Mouse (Mus musculus): Measurements from ENCODE around the gene Mllt3. TPM values are rescaled to one million over a fixed set of nuclear protein-coding genes. Genes with fewer than 3 reads are reported as not detected.

Mllt3 gene
- polyA plus RNA-seq, 2 experiments = 23.4 to 41.3 TPM

GRCm38 (mm10) chr4:88015261-88015660, 17.9 kb downstream of the Mllt3 start:
- Histone ChIP-seq H3K27me3 (ENCODE audit: control insufficient read depth, insufficient read depth, low read length) (no peaks in the 10 kb centered on the region), H3K4me1 (ENCODE audit: control insufficient read depth, insufficient read depth, low read length) (peaks cover 33% of the 10 kb centered on the region), H3K4me2 (replicated peaks; ENCODE audit: low read depth, low read length, severe bottlenecking) (no peak overlapping the region), H3K27ac (replicated peaks; ENCODE audit: low read depth, low read length) (no peak overlapping the region), H3K4me3 (replicated peaks; ENCODE audit: low read length) (no peak overlapping the region), H3K9me3 (ENCODE audit: control insufficient read depth, low read length) (no peaks in the 10 kb centered on the region), H3K36me3 (ENCODE audit: control insufficient read depth, insufficient read depth, low read length) (no peaks in the 10 kb centered on the region; the same call in 1 of the 2 replicates), H3K9ac (ENCODE audit: low read depth, low read length, severe bottlenecking) (no peak overlapping the region)
- 64% methylated on average over 7 of the region's 7 CpGs for WGBS
- no peak for DNase-seq (ENCODE audit: low spot score)
- no peak for TF ChIP-seq POLR2A (IDR thresholded peaks at IDR 0.05; ENCODE audit: borderline replicate concordance, extremely low read depth, insufficient read depth, insufficient read length)
- no peak for ATAC-seq (ENCODE audit: low FRiP score, low read depth)

GRCm38 (mm10) chr4:88012774-88013173, 20.4 kb downstream of the Mllt3 start:
- H3K4me1 ChIP-seq (ENCODE audit: control insufficient read depth, insufficient read depth, low read length) = peaks cover 31% of the 10 kb centered on the region
- ATAC-seq (ENCODE audit: low FRiP score, low read depth) = no peak
- H3K4me2 ChIP-seq (replicated peaks; ENCODE audit: low read depth, low read length, severe bottlenecking) = no peak overlapping the region

GRCm38 (mm10) chr4:88011870-88012572, 21.1 kb downstream of the Mllt3 start:
- H3K9ac ChIP-seq (ENCODE audit: low read depth, low read length, severe bottlenecking) = no peak overlapping the region
- H3K27ac ChIP-seq (replicated peaks; ENCODE audit: low read depth, low read length) = no peak overlapping the region
- no peaks in the 10 kb centered on the region for H3K27me3 ChIP-seq (ENCODE audit: control insufficient read depth, insufficient read depth, low read length)
- no peak overlapping the region for H3K4me2 ChIP-seq (replicated peaks; ENCODE audit: low read depth, low read length, severe bottlenecking)
- H3K4me3 ChIP-seq (replicated peaks; ENCODE audit: low read length) = no peak overlapping the region
- H3K9me3 ChIP-seq (ENCODE audit: control insufficient read depth, low read length) = no peaks in the 10 kb centered on the region
- 56% methylated on average over 4 of the region's 4 CpGs for WGBS
- TF ChIP-seq POLR2A (IDR thresholded peaks at IDR 0.05; ENCODE audit: borderline replicate concordance, extremely low read depth, insufficient read depth, insufficient read length) = no peak
- peaks cover 4% of the 10 kb centered on the region; the same call in 1 of the 2 replicates for H3K36me3 ChIP-seq (ENCODE audit: control insufficient read depth, insufficient read depth, low read length)
- DNase-seq (ENCODE audit: low spot score) (no peak), ATAC-seq (ENCODE audit: low FRiP score, low read depth) (no peak)
- peaks cover 23% of the 10 kb centered on the region for H3K4me1 ChIP-seq (ENCODE audit: control insufficient read depth, insufficient read depth, low read length)

More at GRCm38 (mm10) chr4:88012774-88013173, 20.4 kb downstream of the Mllt3 start:
- H3K27me3 ChIP-seq (ENCODE audit: control insufficient read depth, insufficient read depth, low read length) = no peaks in the 10 kb centered on the region
- H3K9me3 ChIP-seq (ENCODE audit: control insufficient read depth, low read length) = no peaks in the 10 kb centered on the region
- WGBS = 20% methylated on average over 4 of the region's 4 CpGs
- H3K4me3 ChIP-seq (replicated peaks; ENCODE audit: low read length) = no peak overlapping the region
- TF ChIP-seq POLR2A (IDR thresholded peaks at IDR 0.05; ENCODE audit: borderline replicate concordance, extremely low read depth, insufficient read depth, insufficient read length) = no peak
- H3K36me3 ChIP-seq (ENCODE audit: control insufficient read depth, insufficient read depth, low read length) = peaks cover 4% of the 10 kb centered on the region; the same call in 1 of the 2 replicates
- no peak overlapping the region for H3K9ac ChIP-seq (ENCODE audit: low read depth, low read length, severe bottlenecking)
- H3K27ac ChIP-seq (replicated peaks; ENCODE audit: low read depth, low read length) = no peak overlapping the region
- DNase-seq (ENCODE audit: low spot score) = no peak

GRCm38 (mm10) chr4:88010441-88010840, 22.7 kb downstream of the Mllt3 start:
- H3K4me3 ChIP-seq (replicated peaks; ENCODE audit: low read length) = no peak overlapping the region
- no peak for DNase-seq (ENCODE audit: low spot score)
- H3K27ac ChIP-seq (replicated peaks; ENCODE audit: low read depth, low read length) = no peak overlapping the region
- H3K9ac ChIP-seq (ENCODE audit: low read depth, low read length, severe bottlenecking) = no peak overlapping the region
- no peak for ATAC-seq (ENCODE audit: low FRiP score, low read depth)
- WGBS = 83% methylated on average over 5 of the region's 5 CpGs
- peaks cover 20% of the 10 kb centered on the region for H3K4me1 ChIP-seq (ENCODE audit: control insufficient read depth, insufficient read depth, low read length)
- H3K9me3 ChIP-seq (ENCODE audit: control insufficient read depth, low read length) = no peaks in the 10 kb centered on the region
- H3K4me2 ChIP-seq (replicated peaks; ENCODE audit: low read depth, low read length, severe bottlenecking) = no peak overlapping the region
- no peaks in the 10 kb centered on the region for H3K27me3 ChIP-seq (ENCODE audit: control insufficient read depth, insufficient read depth, low read length)
- TF ChIP-seq POLR2A (IDR thresholded peaks at IDR 0.05; ENCODE audit: borderline replicate concordance, extremely low read depth, insufficient read depth, insufficient read length) = no peak
- peaks cover 4% of the 10 kb centered on the region; the same call in 1 of the 2 replicates for H3K36me3 ChIP-seq (ENCODE audit: control insufficient read depth, insufficient read depth, low read length)

GRCm38 (mm10) chr4:88005801-88006200, 27.4 kb downstream of the Mllt3 start:
- 83% methylated on average over 3 of the region's 3 CpGs for WGBS
- Histone ChIP-seq H3K9me3 (ENCODE audit: control insufficient read depth, low read length) (no peaks in the 10 kb centered on the region), H3K4me1 (ENCODE audit: control insufficient read depth, insufficient read depth, low read length) (peaks cover 2% of the 10 kb centered on the region; the same call in 1 of the 2 replicates), H3K27me3 (ENCODE audit: control insufficient read depth, insufficient read depth, low read length) (no peaks in the 10 kb centered on the region), H3K27ac (replicated peaks; ENCODE audit: low read depth, low read length) (no peak overlapping the region), H3K4me2 (replicated peaks; ENCODE audit: low read depth, low read length, severe bottlenecking) (no peak overlapping the region), H3K36me3 (ENCODE audit: control insufficient read depth, insufficient read depth, low read length) (peaks cover 7% of the 10 kb centered on the region; the same call in 1 of the 2 replicates), H3K4me3 (replicated peaks; ENCODE audit: low read length) (no peak overlapping the region), H3K9ac (ENCODE audit: low read depth, low read length, severe bottlenecking) (no peak overlapping the region)
- no peak for TF ChIP-seq POLR2A (IDR thresholded peaks at IDR 0.05; ENCODE audit: borderline replicate concordance, extremely low read depth, insufficient read depth, insufficient read length)
- ATAC-seq (ENCODE audit: low FRiP score, low read depth) = no peak
- DNase-seq (ENCODE audit: low spot score) = no peak

Data from limb, embryonic 14.5 days (tissue).